ENCODE assay signal across 29 mouse cellular contexts in genomic region chr13:35211834-35212233, GRCm38 (mm10).
"Had no signal": no experiment of that assay in that cellular context is flagged by ENCODE, and none has a peak within 500 bp of the region (broad histone marks: within the 10 kb centered on the region; RNA-seq: fewer than 3 reads in every experiment).

No protein-coding gene starts in this region.

- H3K9ac ChIP-seq: limb, embryonic 12.5 days; limb, embryonic 13.5 days; limb, embryonic 15.5 days; liver, embryonic 12.5 days; liver, embryonic 13.5 days; liver, embryonic 14.5 days; liver, embryonic 15.5 days; liver, postnatal 0 days; lung, embryonic 14.5 days; lung, embryonic 15.5 days; midbrain, embryonic 12.5 days; midbrain, embryonic 13.5 days; midbrain, embryonic 15.5 days had no signal

- H3K9me3 ChIP-seq: limb, embryonic 10.5 days; limb, embryonic 12.5 days; limb, embryonic 13.5 days; limb, embryonic 15.5 days; liver, embryonic 12.5 days; liver, embryonic 13.5 days; liver, embryonic 15.5 days; lung, embryonic 15.5 days; midbrain, embryonic 10.5 days; midbrain, embryonic 12.5 days; midbrain, embryonic 13.5 days; midbrain, embryonic 15.5 days had no signal

- DNase-seq: liver; liver, embryonic 13.5 days; liver, postnatal 0 days; lung, adult 18-20 months; lung, adult 2 months; lung, postnatal 14 days; lung, postnatal 36 days; lung, postnatal 4 days; midbrain, embryonic 14.5 days had no signal

- H3K27ac ChIP-seq: left cerebral cortex, adult 2 months; limb, embryonic 10.5 days; limb, embryonic 12.5 days; limb, embryonic 13.5 days; limb, embryonic 15.5 days; liver, embryonic 12.5 days; liver, embryonic 13.5 days; liver, embryonic 14.5 days; liver, embryonic 15.5 days; lung, embryonic 15.5 days; macrophage; midbrain, embryonic 10.5 days; midbrain, embryonic 12.5 days; midbrain, embryonic 13.5 days; midbrain, embryonic 15.5 days had no signal

- ATAC-seq: liver, embryonic 12.5 days; liver, postnatal 0 days; lung, postnatal 0 days; midbrain, embryonic 13.5 days; midbrain, embryonic 15.5 days; midbrain, embryonic 16.5 days had no signal

- H3K4me1 ChIP-seq: limb, embryonic 10.5 days; limb, embryonic 12.5 days; limb, embryonic 13.5 days; limb, embryonic 15.5 days; liver, embryonic 15.5 days; lung, embryonic 15.5 days; midbrain, embryonic 10.5 days; midbrain, embryonic 12.5 days; midbrain, embryonic 13.5 days; midbrain, embryonic 15.5 days had no signal

- H3K27me3 ChIP-seq: limb, embryonic 12.5 days; limb, embryonic 13.5 days; limb, embryonic 15.5 days; liver, embryonic 12.5 days; liver, embryonic 13.5 days; liver, embryonic 15.5 days; lung, embryonic 15.5 days; midbrain, embryonic 12.5 days; midbrain, embryonic 13.5 days; midbrain, embryonic 15.5 days had no signal

- H3K36me3 ChIP-seq: limb, embryonic 10.5 days; limb, embryonic 12.5 days; limb, embryonic 13.5 days; limb, embryonic 15.5 days; liver, embryonic 12.5 days; liver, embryonic 13.5 days; liver, embryonic 15.5 days; lung, embryonic 15.5 days; midbrain, embryonic 10.5 days; midbrain, embryonic 12.5 days; midbrain, embryonic 13.5 days; midbrain, embryonic 15.5 days had no signal

- H3K4me3 ChIP-seq: left cerebral cortex, adult 2 months; limb, embryonic 10.5 days; limb, embryonic 12.5 days; limb, embryonic 13.5 days; limb, embryonic 15.5 days; liver, embryonic 12.5 days; liver, embryonic 13.5 days; liver, embryonic 15.5 days; lung, embryonic 15.5 days; midbrain, embryonic 10.5 days; midbrain, embryonic 12.5 days; midbrain, embryonic 13.5 days; midbrain, embryonic 15.5 days; myocyte had no signal

- H3K4me2 ChIP-seq: limb, embryonic 12.5 days; limb, embryonic 13.5 days; limb, embryonic 15.5 days; liver, embryonic 11.5 days; liver, embryonic 12.5 days; liver, embryonic 13.5 days; liver, embryonic 15.5 days; lung, embryonic 14.5 days; lung, embryonic 15.5 days; midbrain, embryonic 11.5 days; midbrain, embryonic 12.5 days; midbrain, embryonic 13.5 days; midbrain, embryonic 15.5 days had no signal
